Mouse (Mus musculus) liver, adult 2 months (tissue): ENCODE results near the gene Hrk.

Experiments
- CTCF ChIP-seq: fragments of 200-500 bp; IDR thresholded peaks from 2 replicates; pipeline ENCODE4 v1.5.1; 2011; ENCODE audit warnings: low read depth, low read length, control low read depth
- POLR2A ChIP-seq: fragments of 200-500 bp; IDR thresholded peaks from 2 replicates; pipeline ENCODE4 v1.6.1; 2011; ENCODE audit warnings: low read length, control low read depth; ENCODE audit not compliant: insufficient read depth; ENCODE audit errors: extremely low read depth

- TF ChIP-seq CTCF (no peak), POLR2A (no peak)
These were observed 8.9 kb upstream of the Hrk start for GRCm38 (mm10) chr5:118155565-118155947.
